11 mouse cellular contexts compared by ENCODE assay signal in genomic region chr11:107584660-107585451, GRCm38 (mm10). TPM values are rescaled to one million over a fixed set of nuclear protein-coding genes. Genes with fewer than 3 reads are reported as not detected.
A peak's percentile ranks its signal among the peaks of the same experiment; 100 is the strongest.
DNase-seq lines count a peak whose midpoint lies in the region; ATAC-seq lines count a peak whose summit lies in the region.
"Had no signal": no experiment of that assay in that cellular context is flagged by ENCODE, and none has a peak within 500 bp of the region (broad histone marks: within the 10 kb centered on the region; RNA-seq: fewer than 3 reads in every experiment).

No protein-coding gene starts in this region.

- peak overlapping the region; percentile 24; the same call in 1 of the 2 replicates for H3K27ac ChIP-seq in kidney, embryonic 14.5 days (ENCODE audit: low read depth, low read length)
- peak overlapping the region; percentile 0; the same call in 1 of the 2 replicates for H3K27ac ChIP-seq in stomach, embryonic 15.5 days
- H3K27ac ChIP-seq in hindbrain, embryonic 10.5 days = no peak overlapping the region
- H3K27ac ChIP-seq: liver, embryonic 15.5 days had no signal

- H3K4me2 ChIP-seq in kidney, embryonic 14.5 days (replicated peaks; ENCODE audit: low read depth, low read length) = no peak overlapping the region
- H3K4me2 ChIP-seq in stomach, embryonic 15.5 days = no peak overlapping the region
- H3K4me2 ChIP-seq: liver, embryonic 15.5 days had no signal

- WGBS in kidney, embryonic 14.5 days = 59% methylated on average over 12 of the region's 12 CpGs
- WGBS in stomach, embryonic 15.5 days = 63% methylated on average over 12 of the region's 12 CpGs
- 85% methylated on average over 12 of the region's 12 CpGs for WGBS in hindbrain, embryonic 10.5 days

- H3K4me3 ChIP-seq in kidney, embryonic 14.5 days (ENCODE audit: low read length) = no peak overlapping the region
- H3K4me3 ChIP-seq in stomach, embryonic 15.5 days (replicated peaks) = no peak overlapping the region
- no peak overlapping the region for H3K4me3 ChIP-seq in hindbrain, embryonic 10.5 days
- H3K4me3 ChIP-seq: liver, embryonic 15.5 days had no signal

- intact Hi-C loops in gastrocnemius, postnatal 36 days (cut with DNase I) = no loop called here

- ATAC-seq in CD4-positive, CD25-positive, alpha-beta regulatory T cell, adult 4 months = no peak
- ATAC-seq in kidney, embryonic 14.5 days (ENCODE audit: low FRiP score, low TSS enrichment) = no peak
- no peak for ATAC-seq in stomach, embryonic 15.5 days (ENCODE audit: insufficient read depth, low FRiP score, low read depth)

- peaks cover 20% of the 10 kb centered on the region; the same call in 1 of the 2 replicates for H3K36me3 ChIP-seq in kidney, embryonic 14.5 days (ENCODE audit: control insufficient read depth, insufficient read depth, low read length)
- H3K36me3 ChIP-seq in stomach, embryonic 15.5 days = no peaks in the 10 kb centered on the region
- H3K36me3 ChIP-seq in hindbrain, embryonic 10.5 days = peaks cover 57% of the 10 kb centered on the region

- H3K27me3 ChIP-seq in kidney, embryonic 14.5 days (ENCODE audit: control insufficient read depth, insufficient read depth, low read length) = no peaks in the 10 kb centered on the region
- H3K27me3 ChIP-seq in stomach, embryonic 15.5 days (replicated peaks) = no peaks in the 10 kb centered on the region
- H3K27me3 ChIP-seq in hindbrain, embryonic 10.5 days (ENCODE audit: insufficient read depth, poor library complexity, severe bottlenecking) = no peaks in the 10 kb centered on the region
- H3K27me3 ChIP-seq: liver, embryonic 15.5 days had no signal

- DNase-seq in CD4-positive, CD25-positive, alpha-beta regulatory T cell, adult 2 months (ENCODE audit: low read depth, low spot score) = peak; percentile 7
- DNase-seq in kidney, postnatal 25 days = no peak
- peak; percentile 33 for DNase-seq in T-cell, adult 2 months (ENCODE audit: low spot score)
- no peak for DNase-seq in hindbrain, embryonic 10.5 days (ENCODE audit: low spot score)
- no peak for DNase-seq in gastrocnemius, postnatal 36 days
- DNase-seq: cerebellum, postnatal 10 days; right cerebral cortex, adult 18-20 months had no signal

- no peaks in the 10 kb centered on the region for H3K9me3 ChIP-seq in kidney, embryonic 14.5 days (ENCODE audit: control insufficient read depth, low read length)
- no peaks in the 10 kb centered on the region for H3K9me3 ChIP-seq in stomach, embryonic 15.5 days
- no peaks in the 10 kb centered on the region for H3K9me3 ChIP-seq in hindbrain, embryonic 10.5 days
- H3K9me3 ChIP-seq: liver, embryonic 15.5 days had no signal

- no peaks in the 10 kb centered on the region for H3K4me1 ChIP-seq in kidney, embryonic 14.5 days (ENCODE audit: control insufficient read depth, insufficient read depth, low read length)
- H3K4me1 ChIP-seq in stomach, embryonic 15.5 days = no peaks in the 10 kb centered on the region
- H3K4me1 ChIP-seq in hindbrain, embryonic 10.5 days (replicated peaks) = no peaks in the 10 kb centered on the region
- H3K4me1 ChIP-seq: liver, embryonic 15.5 days had no signal

- H3K9ac ChIP-seq in kidney, embryonic 14.5 days (ENCODE audit: low read depth, low read length) = no peak overlapping the region
- H3K9ac ChIP-seq in stomach, embryonic 15.5 days = no peak overlapping the region
- H3K9ac ChIP-seq: liver, embryonic 15.5 days had no signal

RNA-seq across cellular contexts. Expression of gene Helz, which starts 37.1 kb away (rescaled TPM):
- polyA plus RNA-seq in CD4-positive, CD25-positive, alpha-beta regulatory T cell, adult 4 months (2017; shearing (Covaris generic)) = 10 to 100 TPM; 27.8 to 35.7 TPM
- 19.0 and 29.8 TPM in 2 replicates for polyA plus RNA-seq in kidney, embryonic 14.5 days (2014; fragmentation: Nextera tagmentation; extraction: Ambion mirVana)
- 15.7 and 17.3 TPM in 2 replicates for polyA plus RNA-seq in stomach, embryonic 15.5 days (2015; fragmentation: Nextera tagmentation; extraction: Ambion mirVana)
- 20.6 and 23.7 TPM in 2 replicates for polyA plus RNA-seq in hindbrain, embryonic 10.5 days (2016; fragmentation: Nextera tagmentation; extraction: Ambion mirVana)
- total RNA-seq in gastrocnemius, postnatal 36 days (2021) = 10 to 100 TPM; 13.9 to 14.2 TPM

Comparison
In these comparisons a context has a peak if more than half of its experiments do, and no peak if none do; other contexts are left out.
1. DNase-seq: peak in CD4-positive, CD25-positive, alpha-beta regulatory T cell, adult 2 months (single experiment) and T-cell, adult 2 months (single experiment); none in kidney, postnatal 25 days (0 of 2), hindbrain, embryonic 10.5 days (single experiment) and gastrocnemius, postnatal 36 days (0 of 2).